Mouse (Mus musculus): ENCODE data around the gene Arl15. TPM values are rescaled to one million over a fixed set of nuclear protein-coding genes. Genes with fewer than 3 reads are reported as not detected.

The Arl15 gene
- polyA plus RNA-seq, 1 experiment from 2014 or later = 7.9 TPM

DNA sequence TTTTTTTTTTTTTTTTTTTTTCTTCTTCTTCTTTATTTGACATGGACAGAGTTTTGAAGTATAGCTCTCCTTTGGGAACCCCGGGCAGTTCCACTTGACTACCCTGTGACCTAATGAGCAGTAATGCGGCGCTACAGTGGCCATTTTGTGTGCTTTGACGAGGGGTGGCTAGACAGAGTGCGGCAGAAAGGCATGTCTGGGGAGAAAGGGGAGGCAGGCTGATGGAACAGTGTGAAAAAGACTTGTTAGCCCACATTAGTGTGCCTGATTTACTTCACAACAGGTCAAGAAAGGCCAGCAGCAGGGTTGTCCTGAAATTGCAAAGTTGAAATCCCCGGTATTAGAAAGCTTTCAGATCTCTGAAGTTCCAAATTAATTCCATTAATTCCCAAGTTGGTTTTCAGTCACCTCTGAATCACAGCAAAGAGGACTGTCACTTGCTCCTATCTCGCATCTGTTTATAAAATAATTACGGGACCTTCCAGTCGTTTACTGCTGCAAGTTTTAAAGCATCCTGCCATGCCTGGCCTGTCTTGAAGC, 187.2 kb downstream of the Arl15 start:
- H3K4me2 ChIP-seq (ENCODE audit: low read depth, low read length) = no peak overlapping the region
- ATAC-seq (ENCODE audit: insufficient read depth, low FRiP score) = no peak
- H3K36me3 ChIP-seq (ENCODE audit: control insufficient read depth, insufficient read depth, low read length) = no peaks in the 10 kb centered on the region
- WGBS = 61% methylated on average over 9 of the region's 9 CpGs
- no peaks in the 10 kb centered on the region for H3K9me3 ChIP-seq (replicated peaks; ENCODE audit: control insufficient read depth, low read length)
- no peaks in the 10 kb centered on the region for H3K27me3 ChIP-seq (ENCODE audit: control insufficient read depth, insufficient read depth, low read length)
- no peak overlapping the region for H3K4me3 ChIP-seq (replicated peaks; ENCODE audit: low read length)
- H3K4me1 ChIP-seq (ENCODE audit: control insufficient read depth, insufficient read depth, low read length) = no peaks in the 10 kb centered on the region
- no peak overlapping the region for H3K27ac ChIP-seq (ENCODE audit: low read length)
- no peak overlapping the region for H3K9ac ChIP-seq (ENCODE audit: low read length)

- no peak for ATAC-seq (ENCODE audit: insufficient read depth, low FRiP score)
- WGBS = 33% methylated on average over 6 of the region's 6 CpGs
- Histone ChIP-seq H3K36me3 (ENCODE audit: control insufficient read depth, insufficient read depth, low read length) (no peaks in the 10 kb centered on the region), H3K27ac (ENCODE audit: low read length) (no peak overlapping the region), H3K4me3 (replicated peaks; ENCODE audit: low read length) (no peak overlapping the region), H3K9me3 (replicated peaks; ENCODE audit: control insufficient read depth, low read length) (no peaks in the 10 kb centered on the region), H3K27me3 (ENCODE audit: control insufficient read depth, insufficient read depth, low read length) (no peaks in the 10 kb centered on the region), H3K4me2 (ENCODE audit: low read depth, low read length) (no peak overlapping the region), H3K4me1 (ENCODE audit: control insufficient read depth, insufficient read depth, low read length) (no peaks in the 10 kb centered on the region), H3K9ac (ENCODE audit: low read length) (no peak overlapping the region)
These were observed 189.3 kb downstream of the Arl15 start for GRCm38 (mm10) chr13:113983633-113984032.

- Histone ChIP-seq H3K27me3 (ENCODE audit: control insufficient read depth, insufficient read depth, low read length) (no peaks in the 10 kb centered on the region), H3K9ac (ENCODE audit: low read length) (no peak overlapping the region), H3K4me1 (ENCODE audit: control insufficient read depth, insufficient read depth, low read length) (no peaks in the 10 kb centered on the region), H3K36me3 (ENCODE audit: control insufficient read depth, insufficient read depth, low read length) (no peaks in the 10 kb centered on the region), H3K9me3 (replicated peaks; ENCODE audit: control insufficient read depth, low read length) (no peaks in the 10 kb centered on the region), H3K4me3 (replicated peaks; ENCODE audit: low read length) (no peak overlapping the region), H3K4me2 (ENCODE audit: low read depth, low read length) (no peak overlapping the region), H3K27ac (ENCODE audit: low read length) (no peak overlapping the region)
- no peak for ATAC-seq (ENCODE audit: insufficient read depth, low FRiP score)
- WGBS = 91% methylated on average over 4 of the region's 4 CpGs
These were observed 190.2 kb downstream of the Arl15 start for GRCm38 (mm10) chr13:113984491-113984890.

DNA sequence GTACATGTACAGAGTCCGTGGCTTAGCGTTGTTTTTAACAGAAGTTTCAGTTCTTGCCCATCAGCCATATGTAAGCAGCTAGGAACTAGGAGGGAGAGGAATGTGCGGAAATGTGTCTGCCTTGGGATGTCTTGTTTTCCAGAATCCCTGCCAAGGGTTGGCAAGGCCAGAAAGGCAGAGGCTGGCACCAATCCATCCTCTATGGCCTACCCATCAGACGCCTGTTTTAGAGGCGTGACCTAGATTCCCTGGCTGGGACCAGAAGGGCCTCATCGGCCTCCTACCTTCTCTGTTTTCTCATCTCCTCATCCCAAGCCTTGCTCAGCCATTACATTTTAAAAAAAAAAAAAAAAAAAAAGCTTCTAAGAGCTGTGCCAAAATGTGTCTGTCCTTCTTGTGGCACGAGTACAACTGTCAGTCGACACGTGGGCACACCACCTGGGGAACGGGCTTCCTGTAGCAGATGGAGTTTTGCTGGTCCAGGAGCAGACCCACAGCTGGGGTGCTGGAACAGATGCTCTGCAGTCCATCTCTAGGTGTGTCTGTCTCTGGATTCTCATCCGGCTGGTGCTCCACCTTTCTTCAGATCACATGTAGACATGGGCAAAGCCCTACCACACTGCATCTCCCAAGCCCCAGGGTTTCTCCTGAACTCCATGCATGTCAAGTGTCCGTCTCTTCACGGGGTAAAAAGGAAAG, 192.7 kb downstream of the Arl15 start:
- ATAC-seq (ENCODE audit: insufficient read depth, low FRiP score) = no peak
- no peak overlapping the region for H3K9ac ChIP-seq (ENCODE audit: low read length)
- no peaks in the 10 kb centered on the region for H3K9me3 ChIP-seq (replicated peaks; ENCODE audit: control insufficient read depth, low read length)
- no peaks in the 10 kb centered on the region for H3K36me3 ChIP-seq (ENCODE audit: control insufficient read depth, insufficient read depth, low read length)
- H3K4me1 ChIP-seq (ENCODE audit: control insufficient read depth, insufficient read depth, low read length) = no peaks in the 10 kb centered on the region
- no peaks in the 10 kb centered on the region for H3K27me3 ChIP-seq (ENCODE audit: control insufficient read depth, insufficient read depth, low read length)
- H3K27ac ChIP-seq (ENCODE audit: low read length) = no peak overlapping the region
- WGBS = 86% methylated on average over 13 of the region's 13 CpGs
- H3K4me2 ChIP-seq (ENCODE audit: low read depth, low read length) = no peak overlapping the region
- no peak overlapping the region for H3K4me3 ChIP-seq (replicated peaks; ENCODE audit: low read length)

DNA sequence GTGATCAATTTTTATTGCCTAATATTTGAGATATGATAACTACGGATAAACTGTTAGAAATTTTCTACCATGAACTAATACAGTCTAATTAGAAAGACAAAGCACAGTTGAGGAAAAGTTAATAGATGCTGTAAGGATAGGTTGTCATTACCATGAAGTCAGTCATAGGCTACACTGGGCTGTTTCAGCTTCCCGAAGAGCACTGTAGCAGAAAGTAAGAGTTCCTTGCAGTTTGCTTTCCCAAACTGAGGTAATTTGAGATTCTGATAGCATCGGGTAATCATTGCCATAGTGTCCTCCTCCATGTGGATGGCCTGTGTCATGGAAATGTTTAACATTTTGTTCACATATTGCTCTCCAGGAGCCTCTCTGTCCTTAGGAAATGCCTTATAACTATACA, 195.9 kb downstream of the Arl15 start:
- H3K27me3 ChIP-seq (ENCODE audit: control insufficient read depth, insufficient read depth, low read length) = no peaks in the 10 kb centered on the region
- no peak overlapping the region for H3K4me2 ChIP-seq (ENCODE audit: low read depth, low read length)
- WGBS = 91% methylated on average over 3 of the region's 3 CpGs
- H3K9ac ChIP-seq (ENCODE audit: low read length) = no peak overlapping the region
- no peaks in the 10 kb centered on the region for H3K9me3 ChIP-seq (replicated peaks; ENCODE audit: control insufficient read depth, low read length)
- H3K27ac ChIP-seq (ENCODE audit: low read length) = no peak overlapping the region
- no peak overlapping the region for H3K4me3 ChIP-seq (replicated peaks; ENCODE audit: low read length)
- no peaks in the 10 kb centered on the region for H3K4me1 ChIP-seq (ENCODE audit: control insufficient read depth, insufficient read depth, low read length)
- H3K36me3 ChIP-seq (ENCODE audit: control insufficient read depth, insufficient read depth, low read length) = no peaks in the 10 kb centered on the region
- ATAC-seq (ENCODE audit: insufficient read depth, low FRiP score) = no peak

GRCm38 (mm10) chr13:113990701-113991100, 196.4 kb downstream of the Arl15 start:
- H3K27me3 ChIP-seq (ENCODE audit: control insufficient read depth, insufficient read depth, low read length) = no peaks in the 10 kb centered on the region
- no peak for ATAC-seq (ENCODE audit: insufficient read depth, low FRiP score)
- H3K36me3 ChIP-seq (ENCODE audit: control insufficient read depth, insufficient read depth, low read length) = no peaks in the 10 kb centered on the region
- no peak overlapping the region for H3K4me2 ChIP-seq (ENCODE audit: low read depth, low read length)
- no peak overlapping the region for H3K4me3 ChIP-seq (replicated peaks; ENCODE audit: low read length)
- 80% methylated on average over 10 of the region's 10 CpGs for WGBS
- no peaks in the 10 kb centered on the region for H3K9me3 ChIP-seq (replicated peaks; ENCODE audit: control insufficient read depth, low read length)
- H3K9ac ChIP-seq (ENCODE audit: low read length) = no peak overlapping the region
- H3K27ac ChIP-seq (ENCODE audit: low read length) = no peak overlapping the region
- H3K4me1 ChIP-seq (ENCODE audit: control insufficient read depth, insufficient read depth, low read length) = no peaks in the 10 kb centered on the region; the same call in 1 of the 2 replicates

- Histone ChIP-seq H3K9ac (ENCODE audit: low read length) (no peak overlapping the region), H3K27ac (ENCODE audit: low read length) (no peak overlapping the region), H3K4me3 (replicated peaks; ENCODE audit: low read length) (no peak overlapping the region), H3K9me3 (replicated peaks; ENCODE audit: control insufficient read depth, low read length) (no peaks in the 10 kb centered on the region), H3K27me3 (ENCODE audit: control insufficient read depth, insufficient read depth, low read length) (no peaks in the 10 kb centered on the region), H3K4me1 (ENCODE audit: control insufficient read depth, insufficient read depth, low read length) (no peaks in the 10 kb centered on the region; the same call in 1 of the 2 replicates), H3K36me3 (ENCODE audit: control insufficient read depth, insufficient read depth, low read length) (no peaks in the 10 kb centered on the region), H3K4me2 (ENCODE audit: low read depth, low read length) (no peak overlapping the region)
- WGBS = 90% methylated on average over 2 of the region's 2 CpGs
- no peak for ATAC-seq (ENCODE audit: insufficient read depth, low FRiP score)
These were observed 198.8 kb downstream of the Arl15 start for GRCm38 (mm10) chr13:113993066-113993465.

DNA sequence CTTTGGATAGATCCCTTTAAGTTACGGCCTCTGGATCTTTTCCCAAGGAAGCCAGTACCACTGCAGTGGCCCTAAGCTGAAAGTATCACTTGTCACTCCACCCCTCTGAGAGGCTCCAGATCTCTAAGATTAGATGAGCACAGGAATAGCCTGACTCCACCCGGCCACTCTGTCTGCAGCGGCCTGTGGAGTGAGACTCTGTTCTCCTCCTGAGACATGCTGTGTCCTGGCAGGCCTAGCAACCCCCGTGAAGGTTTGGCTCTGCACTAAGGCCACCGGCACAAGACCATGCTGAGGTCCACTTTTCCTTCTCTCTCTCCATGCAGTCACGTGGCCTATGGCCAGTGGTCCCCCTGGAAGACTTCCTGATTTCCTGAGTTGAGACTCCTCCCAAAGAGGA, 200.3 kb downstream of the Arl15 start:
- H3K36me3 ChIP-seq (ENCODE audit: control insufficient read depth, insufficient read depth, low read length) = no peaks in the 10 kb centered on the region
- no peak overlapping the region for H3K4me2 ChIP-seq (ENCODE audit: low read depth, low read length)
- no peaks in the 10 kb centered on the region; the same call in 1 of the 2 replicates for H3K4me1 ChIP-seq (ENCODE audit: control insufficient read depth, insufficient read depth, low read length)
- no peaks in the 10 kb centered on the region for H3K9me3 ChIP-seq (replicated peaks; ENCODE audit: control insufficient read depth, low read length)
- 72% methylated on average over 6 of the region's 6 CpGs for WGBS
- no peak overlapping the region for H3K4me3 ChIP-seq (replicated peaks; ENCODE audit: low read length)
- H3K9ac ChIP-seq (ENCODE audit: low read length) = no peak overlapping the region
- no peak overlapping the region for H3K27ac ChIP-seq (ENCODE audit: low read length)
- ATAC-seq (ENCODE audit: insufficient read depth, low FRiP score) = no peak
- no peaks in the 10 kb centered on the region for H3K27me3 ChIP-seq (ENCODE audit: control insufficient read depth, insufficient read depth, low read length)

DNA sequence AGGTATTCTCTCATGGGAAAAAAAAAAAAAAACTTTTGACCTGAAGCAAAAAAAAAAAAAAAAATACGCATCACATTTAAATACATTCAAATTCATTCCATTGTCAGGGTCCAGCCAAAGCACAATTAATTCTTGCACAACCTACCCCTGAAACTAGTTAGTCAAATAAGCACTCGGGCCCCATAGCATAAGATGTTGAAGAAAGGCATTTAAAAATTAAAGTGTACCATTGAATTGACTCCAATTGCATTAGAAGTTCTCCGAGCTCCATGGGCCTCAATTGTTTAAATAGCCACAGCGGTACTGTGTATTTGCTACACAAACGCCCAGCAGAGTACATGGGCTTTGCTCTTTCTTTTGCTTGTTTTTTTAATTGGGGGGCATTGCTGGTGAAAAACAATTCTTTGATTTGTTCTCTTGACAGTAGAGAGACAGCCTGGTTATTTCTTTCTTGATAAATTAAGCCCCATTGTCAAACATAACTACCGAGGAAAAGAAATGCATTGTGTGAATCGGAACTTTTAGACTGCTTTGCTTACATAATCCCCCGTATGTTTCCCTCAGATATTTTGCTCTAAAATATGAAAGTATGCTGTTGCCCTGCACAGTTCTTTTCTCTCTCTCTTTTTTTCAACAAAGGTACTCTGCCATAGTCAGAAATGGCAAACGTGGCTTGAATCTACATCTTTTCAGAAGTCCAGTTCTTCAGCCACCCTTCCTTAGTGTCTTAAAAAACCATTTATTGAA, 201.4 kb downstream of the Arl15 start:
- no peaks in the 10 kb centered on the region; the same call in 1 of the 2 replicates for H3K4me1 ChIP-seq (ENCODE audit: control insufficient read depth, insufficient read depth, low read length)
- WGBS = 41% methylated on average over 9 of the region's 9 CpGs

More for the DNA sequence above, 201.4 kb downstream of the Arl15 start:
- Histone ChIP-seq H3K27me3 (ENCODE audit: control insufficient read depth, insufficient read depth, low read length) (no peaks in the 10 kb centered on the region), H3K27ac (ENCODE audit: low read length) (no peak overlapping the region), H3K9me3 (replicated peaks; ENCODE audit: control insufficient read depth, low read length) (no peaks in the 10 kb centered on the region), H3K36me3 (ENCODE audit: control insufficient read depth, insufficient read depth, low read length) (no peaks in the 10 kb centered on the region), H3K4me2 (ENCODE audit: low read depth, low read length) (no peak overlapping the region), H3K4me3 (replicated peaks; ENCODE audit: low read length) (no peak overlapping the region), H3K9ac (ENCODE audit: low read length) (no peak overlapping the region)
- ATAC-seq (ENCODE audit: insufficient read depth, low FRiP score) = no peak

Measured in stomach, embryonic 16.5 days (tissue).